Mouse (Mus musculus): ENCODE data around the gene Cfap299.

Gene Cfap299

DNA sequence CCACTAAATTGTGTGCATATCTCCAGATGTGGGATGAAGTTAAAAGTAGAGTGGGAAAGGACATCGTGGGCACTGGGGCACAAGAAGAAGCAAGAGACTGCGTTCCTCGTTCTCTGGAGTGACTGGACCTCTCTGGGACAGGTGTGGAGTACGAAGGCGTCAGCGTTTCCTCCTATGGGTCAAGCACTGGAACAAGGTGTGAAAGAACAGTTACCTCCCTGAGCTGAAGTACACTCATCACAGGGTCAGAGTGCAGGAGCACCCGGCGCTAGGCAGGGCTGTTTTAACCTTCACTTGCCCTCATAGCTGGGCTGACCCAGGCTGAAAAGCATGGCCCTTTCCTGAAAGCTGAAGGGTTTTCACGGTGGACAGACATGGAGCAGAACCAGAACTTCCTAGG, 504.7 kb downstream of the Cfap299 start:
- no peak for DNase-seq (ENCODE audit: low spot score)

DNA sequence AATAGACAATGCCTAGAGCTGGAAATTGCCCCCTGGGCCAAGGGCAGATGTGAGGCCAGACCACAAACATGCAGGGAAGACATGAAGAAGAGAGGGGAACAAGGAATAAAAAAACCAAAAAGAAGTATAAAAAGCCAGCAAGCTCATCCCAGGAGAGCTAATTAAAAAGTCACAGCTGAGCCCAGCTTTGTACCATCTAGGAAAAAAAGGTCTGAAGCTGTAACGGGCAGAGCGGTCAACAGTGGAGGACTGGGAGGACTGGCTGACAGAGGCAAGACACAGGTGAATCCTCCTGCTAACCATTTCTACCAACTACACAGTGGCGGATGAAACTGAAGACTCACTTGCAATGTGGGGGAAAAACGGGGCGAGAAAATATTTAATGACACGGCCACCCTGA, 505.2 kb downstream of the Cfap299 start:
- no peak for DNase-seq (ENCODE audit: low spot score)

DNA sequence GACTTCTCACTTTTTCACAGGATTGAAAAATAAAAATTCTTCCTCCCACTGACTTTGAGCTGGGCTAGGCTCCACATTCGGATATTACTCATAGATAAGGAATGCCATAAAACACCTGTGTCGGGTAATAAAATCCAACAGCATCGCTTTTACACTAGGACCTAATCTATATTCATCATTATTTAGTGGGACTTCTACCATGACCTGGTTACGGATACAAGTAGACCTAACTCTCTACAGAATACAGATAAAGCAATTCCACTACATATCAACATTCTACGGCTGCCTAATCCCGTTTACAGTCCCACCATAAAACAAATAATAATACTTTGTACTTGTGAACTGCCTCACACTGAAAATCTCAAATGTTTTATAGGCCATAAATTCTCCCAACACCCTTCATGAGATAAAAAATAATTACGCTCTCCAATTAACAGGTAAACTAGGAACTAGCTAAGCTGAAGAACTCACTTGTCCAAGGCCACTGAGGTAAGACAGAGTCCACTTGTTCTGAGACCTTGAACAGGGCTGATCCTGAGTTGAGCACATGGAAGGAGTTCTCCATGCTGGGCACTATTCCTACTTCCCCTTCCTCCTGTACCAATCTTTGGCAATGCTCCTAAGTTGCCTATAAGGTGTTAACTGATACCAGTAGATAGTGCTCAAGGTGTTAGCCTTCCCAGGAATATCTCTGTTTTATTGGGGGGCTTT, 513.7 kb downstream of the Cfap299 start:
- DNase-seq (ENCODE audit: low spot score), result no peak

DNA sequence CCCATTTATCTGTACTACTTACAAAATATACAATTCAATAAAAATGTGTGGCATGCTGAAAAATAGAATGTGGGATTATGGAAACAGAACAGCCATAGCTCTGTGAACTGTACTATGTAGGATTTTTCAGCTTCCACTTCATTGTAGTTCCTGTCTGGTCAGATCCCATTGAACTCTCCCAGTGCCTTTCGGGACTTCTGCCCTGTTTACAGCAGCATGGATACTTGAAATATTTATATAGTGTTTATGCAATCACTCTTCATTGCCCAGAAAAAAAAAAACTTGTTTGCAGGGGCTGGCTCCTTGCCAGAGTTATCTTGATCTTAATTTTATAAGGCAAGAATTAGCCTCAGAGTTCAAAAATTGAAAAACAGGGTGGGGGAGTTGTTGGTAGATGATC, 515.6 kb downstream of the Cfap299 start:
- DNase-seq (ENCODE audit: low spot score), result no peak
